Mouse (Mus musculus) thymus, adult 2 months (tissue): ENCODE measurements around the gene Smg8. TPM values are rescaled to one million over a fixed set of nuclear protein-coding genes. Genes with fewer than 3 reads are reported as not detected.

Source experiments
- DNase-seq: peaks from one replicate; pipeline ENCODE4 v3.0.0; 2021
- H3K27ac ChIP-seq: fragments of 200-500 bp; 2 replicates; pipeline ENCODE4 v1.5.1; 2012; ENCODE audit warnings: low read length, control low read depth; ENCODE audit not compliant: control insufficient read depth, insufficient read depth
- H3K27me3 ChIP-seq: fragments of 200-500 bp; 2 replicates; pipeline ENCODE4 v1.6.1; 2012; ENCODE audit warnings: mild to moderate bottlenecking, low read length, moderate library complexity, mixed read lengths; ENCODE audit not compliant: control insufficient read depth, insufficient read depth
- H3K36me3 ChIP-seq: fragments of 200-500 bp; 2 replicates; pipeline ENCODE4 v1.6.1; 2012; ENCODE audit warnings: mild to moderate bottlenecking, low read length, moderate library complexity; ENCODE audit not compliant: control insufficient read depth, insufficient read depth
- H3K4me1 ChIP-seq: fragments of 200-500 bp; replicated peaks from 2 replicates; pipeline ENCODE4 v1.6.1; 2012; ENCODE audit warnings: low read length; ENCODE audit not compliant: control insufficient read depth, insufficient read depth
- H3K4me3 ChIP-seq: fragments of 200-500 bp; 2 replicates; pipeline ENCODE4 v1.5.1; 2012; ENCODE audit warnings: mild to moderate bottlenecking, low read length, control low read depth, moderate library complexity; ENCODE audit not compliant: control insufficient read depth, insufficient read depth
- CTCF ChIP-seq: fragments of 200-500 bp; IDR thresholded peaks from 2 replicates; pipeline ENCODE4 v1.5.1; 2012; ENCODE audit warnings: mild to moderate bottlenecking, control low read depth, low read length, moderate library complexity, borderline replicate concordance; ENCODE audit not compliant: control insufficient read depth, poor library complexity, insufficient read depth; ENCODE audit errors: extremely low read depth
- POLR2A ChIP-seq: fragments of 200-500 bp; IDR thresholded peaks from 2 replicates; pipeline ENCODE4 v1.6.1; 2012; ENCODE audit warnings: mild to moderate bottlenecking, low read length, control low read depth, moderate library complexity; ENCODE audit not compliant: control insufficient read depth, poor library complexity, insufficient read depth; ENCODE audit errors: extremely low read depth
- WGBS: fragments of 180-500 bp; shearing (Covaris S2); methylation state at CpG from one replicate; pipeline ENCODE4 v1.1.7; 2018; 5-methylcytosine and 5-hydroxymethylcytosine counted together
- polyA plus RNA-seq: library from polyadenylated mRNA; depleted of rRNA; stranded (reverse); fragments of >200 nt; gene quantifications from 2 replicates; pipeline ENCODE4 v1.2.3, GENCODE M21; 2012

Smg8 gene
- polyA plus RNA-seq, 1 experiment = 14.1 TPM

DNA sequence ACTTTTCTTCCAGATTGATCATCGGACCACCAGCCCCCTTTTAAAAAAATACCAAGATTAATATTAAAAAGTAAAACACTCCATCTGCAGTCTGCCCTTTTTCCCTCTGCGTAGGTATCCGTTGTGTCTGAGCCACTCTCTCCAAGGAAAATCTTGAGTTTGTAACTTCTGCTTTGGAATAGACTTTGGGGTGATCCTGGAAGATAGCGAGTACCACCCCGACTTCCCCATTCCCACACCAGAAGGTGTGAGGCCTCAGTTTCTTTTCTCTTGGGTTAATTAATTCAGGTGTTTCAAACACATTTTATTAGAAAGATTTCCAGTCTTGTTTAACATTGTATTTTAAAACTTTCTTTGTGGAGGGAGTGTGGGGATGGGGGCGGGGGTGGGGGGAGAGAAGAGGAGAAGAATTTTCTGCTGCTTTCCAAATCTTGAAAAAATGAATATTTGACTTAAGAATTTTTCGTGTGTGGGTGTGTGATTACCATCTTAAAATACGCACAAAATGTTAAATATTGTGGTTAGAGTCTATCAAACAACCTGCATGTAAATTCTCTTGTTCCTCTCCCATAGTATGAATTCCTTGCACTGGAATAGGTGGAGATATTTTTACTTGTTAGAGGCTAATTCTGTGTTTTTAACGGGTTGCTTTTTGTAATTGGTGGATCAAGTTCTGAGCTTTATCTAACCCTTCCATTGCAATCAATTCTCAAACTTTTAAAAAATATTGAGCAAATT, 23.8 kb upstream of the Smg8 start:
- peak overlapping the region; percentile 69 for H3K4me3 ChIP-seq
- peaks cover 10% of the 10 kb centered on the region for H3K36me3 ChIP-seq
- no peak for DNase-seq
- TF ChIP-seq POLR2A (no peak), CTCF (no peak)
- WGBS = 7% methylated on average over 9 of the region's 9 CpGs
- no peak overlapping the region; the same call in 1 of the 2 replicates for H3K27ac ChIP-seq
- 0 out of 2 replicates have a peak, but pooled peaks cover 2% of the 10 kb centered on the region for H3K4me1 ChIP-seq
- H3K27me3 ChIP-seq = no peaks in the 10 kb centered on the region

GRCm38 (mm10) chr11:87109519-87110171, 23.1 kb upstream of the Smg8 start:
- Histone ChIP-seq H3K27me3 (no peaks in the 10 kb centered on the region), H3K4me1 (0 out of 2 replicates have a peak, but pooled peaks cover 2% of the 10 kb centered on the region), H3K27ac (peak overlapping the region; percentile 75), H3K4me3 (peak overlapping the region; percentile 69), H3K36me3 (peaks cover 9% of the 10 kb centered on the region; the same call in 1 of the 2 replicates)
- TF ChIP-seq POLR2A (no peak), CTCF (no peak)
- peak; percentile 40 for DNase-seq
- WGBS = under 1% methylated on average over 42 of the region's 42 CpGs

- peak within 1 kb of the TSS; percentile 69 for H3K4me3 ChIP-seq
- no peaks in the 10 kb centered on the region for H3K27me3 ChIP-seq
- peak; percentile 96 for DNase-seq
- H3K27ac ChIP-seq = peak within 1 kb of the TSS; percentile 75
- 0 out of 2 replicates have a peak, but pooled peaks cover 2% of the 10 kb centered on the region for H3K4me1 ChIP-seq
- TF ChIP-seq CTCF (0 out of 2 replicates have a peak, but pooled peaks have one; percentile 35), POLR2A (0 out of 2 replicates have a peak, but pooled peaks have one; percentile 18)
- H3K36me3 ChIP-seq = peaks cover 7% of the 10 kb centered on the region; the same call in 1 of the 2 replicates
- under 1% methylated on average over 40 of the region's 40 CpGs for WGBS
These were observed 22.4 kb upstream of the Smg8 start, which contains the start of gene Ska2 for GRCm38 (mm10) chr11:87108755-87109518. Gene Ska2 (plus strand): TSS chr11:87109234.

DNA sequence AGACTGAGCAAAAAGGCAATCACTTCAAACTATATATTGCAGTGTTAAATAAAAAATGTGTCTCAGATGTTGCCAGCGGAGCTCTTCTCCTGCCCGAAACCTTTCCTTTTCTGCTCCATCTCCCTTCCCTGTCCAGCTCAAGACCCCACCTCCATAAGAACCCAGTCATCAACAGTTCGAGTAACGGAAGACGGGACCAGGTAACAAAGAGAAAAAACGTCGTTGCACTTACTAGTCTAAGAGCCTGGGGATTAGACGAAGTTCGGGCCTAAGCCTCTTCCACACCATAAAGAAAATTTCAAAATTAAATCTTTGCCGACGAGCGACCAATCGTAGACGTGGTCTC, 21.8 kb upstream of the Smg8 start, which contains the start of gene Prr11:
TSS of gene Prr11 (minus strand) at position 300 of the 346 bp plus-strand sequence.
- Histone ChIP-seq H3K4me1 (0 out of 2 replicates have a peak, but pooled peaks cover 2% of the 10 kb centered on the region), H3K27ac (peak within 1 kb of the TSS; percentile 75), H3K4me3 (peak within 1 kb of the TSS; percentile 69), H3K36me3 (peaks cover 9% of the 10 kb centered on the region; the same call in 1 of the 2 replicates), H3K27me3 (no peaks in the 10 kb centered on the region)
- no peak for DNase-seq
- under 1% methylated on average over 14 of the region's 14 CpGs for WGBS
- TF ChIP-seq POLR2A = no peak
- TF ChIP-seq CTCF = no peak

- TF ChIP-seq CTCF (no peak), POLR2A (no peak)
- no peak overlapping the region for H3K27ac ChIP-seq
- H3K4me3 ChIP-seq = no peak overlapping the region
- H3K36me3 ChIP-seq = peaks cover 8% of the 10 kb centered on the region; the same call in 1 of the 2 replicates
- peaks cover 13% of the 10 kb centered on the region for H3K4me1 ChIP-seq
- 42% methylated on average over 2 of the region's 2 CpGs for WGBS
- DNase-seq = no peak
- no peaks in the 10 kb centered on the region for H3K27me3 ChIP-seq
These were observed 568 bp upstream of the Smg8 start for GRCm38 (mm10) chr11:87087142-87087541.

GRCm38 (mm10) chr11:87085461-87085860, 1.1 kb downstream of the Smg8 start:
- Histone ChIP-seq H3K27me3 (no peaks in the 10 kb centered on the region), H3K27ac (no peak overlapping the region), H3K4me3 (no peak overlapping the region), H3K4me1 (peaks cover 13% of the 10 kb centered on the region), H3K36me3 (peaks cover 13% of the 10 kb centered on the region)
- 93% methylated on average over 13 of the region's 13 CpGs for WGBS
- no peak for DNase-seq
- no peak for TF ChIP-seq POLR2A
- no peak for TF ChIP-seq CTCF
